Mouse (Mus musculus) lung, adult 2 months (tissue): Measurements from ENCODE around the gene Tnni3.

Source experiments
- CTCF ChIP-seq: fragments of 200-500 bp; IDR thresholded peaks from 2 replicates; pipeline ENCODE4 v1.5.1; 2011; ENCODE audit warnings: mild to moderate bottlenecking, low read length, control low read depth; ENCODE audit not compliant: insufficient read depth
- POLR2A ChIP-seq: fragments of 200-500 bp; IDR thresholded peaks from 2 replicates; pipeline ENCODE4 v1.6.1; 2011; ENCODE audit warnings: low read depth, mild to moderate bottlenecking, control low read depth, low read length, borderline replicate concordance; ENCODE audit errors: extremely low read depth

DNA sequence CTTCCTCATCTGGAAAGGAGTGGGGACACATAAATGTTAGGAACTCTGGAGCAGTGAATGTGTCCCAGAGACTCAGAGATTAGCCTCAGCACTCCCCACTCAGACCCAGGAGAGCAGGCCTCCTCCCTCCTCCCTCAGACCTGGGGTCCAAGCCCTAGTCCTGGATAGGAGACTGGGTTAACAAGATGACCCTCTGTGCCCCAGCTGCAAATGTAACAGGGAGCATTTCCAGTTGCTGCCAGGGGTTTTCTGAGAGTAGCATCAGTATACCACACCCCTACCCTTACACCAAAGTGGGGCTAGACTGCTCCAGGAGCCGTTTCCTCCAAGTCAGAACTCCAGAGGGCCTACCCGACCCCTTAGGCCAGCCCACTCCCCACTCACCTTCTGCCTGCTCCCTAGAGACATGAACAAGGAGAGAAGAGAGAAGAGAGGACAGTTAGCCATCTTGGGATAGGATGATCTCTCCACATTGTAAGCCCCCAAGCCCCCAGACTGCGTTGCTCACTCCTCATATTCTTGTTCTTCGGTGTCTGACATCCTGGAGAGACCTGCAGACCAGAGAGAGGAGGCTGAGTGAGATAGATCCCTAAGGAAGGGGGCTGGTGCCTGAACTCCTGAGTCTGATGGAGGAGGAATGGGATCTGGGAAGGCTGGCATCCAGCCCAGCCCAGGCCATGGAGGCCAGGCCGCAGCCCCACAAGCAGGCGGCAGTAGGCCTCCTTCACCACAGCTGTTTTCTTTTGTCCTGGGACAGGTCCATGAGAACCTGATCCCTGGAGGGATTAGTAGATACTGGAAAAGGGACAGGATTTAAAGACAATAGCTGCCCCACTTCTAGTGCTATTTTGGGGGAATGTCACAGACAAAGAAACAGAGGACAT, 10.0 kb downstream of the Tnni3 start:
- TF ChIP-seq CTCF (no peak), POLR2A (no peak)
